Mouse (Mus musculus) yolk sac, embryonic 10.5 days (tissue): ENCODE results near the gene Lrrc71.
A peak's percentile ranks its signal among the peaks of the same experiment; 100 is the strongest.

ENCODE experiments used
- DNase-seq: peaks from one replicate; pipeline ENCODE4 v3.0.0-alpha.2; 2017; ENCODE audit warnings: low spot score

Lrrc71 gene

DNA sequence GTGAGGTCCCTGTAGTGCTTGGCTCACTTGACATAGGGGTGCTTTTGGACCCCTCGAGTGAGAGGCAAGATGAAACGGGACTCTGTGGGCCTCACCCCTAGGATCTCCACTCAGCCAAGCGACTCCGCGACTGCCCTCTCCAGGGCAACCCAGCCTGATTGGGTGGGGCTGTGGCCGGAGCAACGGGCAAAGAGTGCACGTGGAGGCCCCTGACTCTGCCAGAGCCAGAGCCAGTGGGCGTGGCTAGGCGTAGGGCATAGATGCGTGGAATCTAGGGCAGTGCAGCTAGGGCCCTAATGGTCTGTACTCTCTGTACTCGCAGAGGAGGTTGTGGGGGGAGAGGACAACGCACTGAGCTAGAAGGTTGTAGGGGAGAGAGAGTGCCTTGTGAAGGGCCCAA, at the start of gene Lrrc71:
Lrrc71 (minus strand) TSS at position 195 of the 400 bp plus-strand sequence.
- DNase-seq = no peak

DNA sequence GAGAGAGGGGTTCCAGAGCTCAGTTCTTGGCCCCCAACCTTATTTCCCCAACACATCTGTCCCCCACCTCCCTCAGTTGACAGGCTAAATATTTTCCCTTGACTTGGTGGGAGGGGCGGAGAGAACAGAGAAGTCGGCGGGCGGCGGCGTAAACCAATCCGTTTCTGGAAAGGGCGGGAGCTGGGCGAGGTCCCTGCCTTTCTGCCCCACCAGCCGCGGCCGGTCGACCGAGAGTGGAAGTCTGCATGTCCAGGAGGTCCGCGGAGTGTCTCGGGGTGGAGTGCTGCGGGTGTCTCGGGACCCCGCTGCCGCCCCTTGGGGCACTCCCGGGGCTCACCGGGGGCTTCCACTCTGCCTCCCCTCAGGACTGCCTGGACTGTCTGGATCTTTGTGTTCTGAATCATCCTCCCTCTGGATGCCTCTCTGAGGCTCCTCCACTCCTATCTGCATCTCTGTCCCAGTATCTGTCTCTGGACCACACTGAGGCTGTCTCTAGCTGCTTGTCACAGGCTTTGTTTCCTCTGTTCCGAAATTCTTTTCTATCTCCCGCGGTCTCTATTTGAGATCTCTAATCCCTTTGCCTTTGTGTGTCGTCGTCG, 48.4 kb upstream of the Lrrc71 start, which contains the start of gene Insrr:
Insrr (plus strand) TSS at position 216 of the 599 bp plus-strand sequence.
- peak; percentile 13 for DNase-seq

DNA sequence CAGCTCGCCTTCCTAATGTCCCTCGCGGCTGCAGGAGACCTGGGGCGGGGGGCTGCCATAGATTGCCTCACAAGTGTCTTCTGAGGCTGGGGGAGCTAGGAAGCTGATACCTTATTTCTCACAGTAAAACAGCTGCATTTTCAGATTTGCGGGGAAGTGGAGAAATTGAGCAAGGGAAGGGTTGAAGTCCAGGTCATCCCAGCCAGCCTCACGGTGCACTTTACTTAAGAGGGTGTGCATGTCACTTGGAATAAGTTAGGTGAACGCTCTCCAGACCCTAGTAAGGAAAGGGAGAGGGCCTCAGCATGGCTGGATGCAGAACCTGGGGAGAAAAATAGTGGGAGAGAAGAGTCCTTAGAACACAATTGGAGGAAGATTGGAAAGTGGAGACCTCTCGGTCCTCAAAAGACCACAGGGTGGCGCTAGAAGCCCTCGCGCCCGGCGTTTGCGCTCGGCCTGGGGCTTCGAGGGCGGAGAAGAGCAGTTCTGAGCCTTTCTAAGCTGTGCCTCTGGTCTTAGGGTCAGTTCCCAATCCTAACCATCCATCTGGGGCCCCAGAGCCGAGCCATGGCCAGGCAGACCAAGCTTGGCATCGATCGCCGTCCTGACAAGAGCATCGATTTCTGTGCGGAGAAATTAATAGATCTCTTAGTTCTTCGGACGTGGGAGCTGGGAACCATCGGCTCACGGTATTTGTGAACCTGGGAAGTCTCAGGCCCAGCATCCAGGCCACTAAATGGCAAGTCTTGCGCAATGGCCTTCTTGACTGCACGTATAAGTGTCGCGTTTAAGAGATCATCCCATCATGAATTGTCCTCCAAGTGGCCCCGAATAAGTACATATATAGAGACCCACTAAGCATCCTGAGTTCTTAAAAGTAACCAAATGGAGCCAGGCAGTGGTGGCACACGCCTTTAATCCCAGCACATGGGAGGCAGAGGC, 47.2 kb upstream of the Lrrc71 start:
- peak; percentile 17 for DNase-seq

DNA sequence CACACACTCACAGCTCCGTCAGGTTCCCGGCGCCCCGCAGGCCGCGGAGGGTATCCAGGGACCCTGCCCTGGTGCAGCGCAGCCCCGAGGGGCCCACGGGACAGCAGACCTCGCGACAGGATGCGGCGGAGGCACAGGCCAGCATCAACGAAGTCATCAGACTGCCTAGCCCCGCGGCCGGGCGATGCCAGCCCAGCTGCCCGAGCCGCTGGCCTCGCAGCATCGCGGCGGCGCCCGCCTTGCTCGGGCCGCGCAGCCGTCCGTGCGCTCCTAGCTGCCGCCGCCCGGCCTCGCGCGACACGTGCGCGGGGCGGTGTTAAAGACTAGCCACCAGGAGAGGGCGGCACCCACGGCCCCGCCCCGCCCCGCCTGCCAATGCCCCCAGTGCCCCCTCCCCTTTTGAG, 46.5 kb upstream of the Lrrc71 start, which contains the start of gene Ntrk1:
Ntrk1 (minus strand) TSS at position 241 of the 404 bp plus-strand sequence.
- DNase-seq = no peak

DNA sequence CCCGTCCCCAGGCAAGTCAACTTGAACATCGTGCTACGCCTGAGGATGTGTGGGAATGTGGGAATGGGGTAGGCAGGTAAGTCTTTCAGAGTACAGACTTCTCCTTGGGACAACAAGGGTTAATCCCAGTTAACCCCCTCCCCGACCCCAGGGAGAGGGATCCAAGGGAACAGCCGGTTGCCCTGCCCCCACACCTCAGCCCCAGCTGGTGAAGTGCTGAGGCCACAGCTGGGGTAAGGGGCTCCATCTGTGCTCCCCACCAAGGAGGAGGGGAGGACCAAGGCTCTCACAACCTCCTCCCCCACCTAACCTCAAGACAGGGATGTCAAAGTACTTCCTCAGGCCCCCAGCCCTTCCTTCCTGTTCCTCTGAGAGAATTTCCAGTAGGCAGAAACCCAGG, 41.3 kb upstream of the Lrrc71 start:
- no peak for DNase-seq

DNA sequence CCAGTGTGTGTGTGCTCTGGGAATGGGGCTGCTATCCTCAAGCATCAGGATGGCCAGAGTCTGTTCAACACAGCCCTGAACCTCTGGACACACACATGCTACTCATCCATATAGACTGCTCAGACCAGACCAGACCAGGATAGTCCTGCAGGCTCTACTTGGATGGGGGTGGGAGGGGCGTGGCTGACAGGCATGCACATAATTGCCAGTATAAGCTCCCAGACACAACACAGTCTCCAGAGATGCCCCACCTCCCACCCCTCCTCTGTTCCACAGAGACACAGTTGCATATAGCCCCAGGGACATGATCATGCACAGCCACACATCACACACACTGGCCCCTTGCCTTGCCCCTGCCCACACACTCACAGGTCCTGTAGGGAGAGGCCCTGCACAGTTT, 40.8 kb upstream of the Lrrc71 start:
- DNase-seq = no peak

DNA sequence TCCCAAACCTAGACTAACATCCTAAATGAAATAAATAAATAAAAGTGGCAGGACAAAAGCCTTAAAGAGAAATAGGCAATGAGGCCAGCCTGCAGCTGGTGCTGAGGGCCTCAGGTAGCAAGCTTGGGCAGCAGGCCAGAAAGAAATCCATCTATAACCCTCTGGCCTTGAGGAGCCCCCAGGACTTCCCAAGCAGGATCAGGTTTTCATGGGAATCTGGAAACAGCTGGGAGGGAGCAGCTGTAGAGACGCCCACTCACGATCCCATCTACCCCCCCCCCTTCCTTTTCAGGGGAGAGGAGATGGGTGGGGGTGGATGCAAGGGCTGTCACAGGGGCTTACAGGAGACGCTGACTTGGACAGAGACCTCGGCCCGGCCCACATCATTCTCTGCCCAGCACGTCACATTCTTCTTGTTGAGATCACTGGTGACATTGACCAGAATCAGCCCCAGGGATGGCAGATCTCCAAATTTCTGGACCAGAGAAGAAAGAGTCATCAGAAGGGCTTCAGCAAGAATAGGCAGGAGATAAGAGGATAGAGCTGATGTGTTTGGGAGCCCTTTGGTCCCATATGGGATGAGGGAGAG, 37.3 kb upstream of the Lrrc71 start:
- no peak for DNase-seq

DNA sequence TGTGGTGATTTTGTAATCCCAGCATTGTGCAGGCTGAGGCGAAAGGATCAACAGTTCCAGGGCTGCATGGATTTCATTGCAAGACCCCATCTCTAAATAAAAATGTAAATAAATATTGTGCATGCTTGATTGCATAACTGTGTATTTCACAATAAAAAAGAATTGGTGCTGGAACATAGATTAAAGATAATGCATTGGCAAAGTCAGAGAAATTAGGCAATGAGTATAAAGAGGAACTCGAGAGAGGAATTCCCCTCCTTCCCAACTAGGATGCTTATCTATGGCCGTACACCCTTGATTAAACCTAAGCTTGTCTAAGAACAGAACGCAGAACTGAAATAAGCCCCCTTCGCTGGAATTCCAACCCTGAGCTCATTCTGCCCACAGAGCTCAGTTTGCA, 36.7 kb upstream of the Lrrc71 start:
- DNase-seq = no peak

DNA sequence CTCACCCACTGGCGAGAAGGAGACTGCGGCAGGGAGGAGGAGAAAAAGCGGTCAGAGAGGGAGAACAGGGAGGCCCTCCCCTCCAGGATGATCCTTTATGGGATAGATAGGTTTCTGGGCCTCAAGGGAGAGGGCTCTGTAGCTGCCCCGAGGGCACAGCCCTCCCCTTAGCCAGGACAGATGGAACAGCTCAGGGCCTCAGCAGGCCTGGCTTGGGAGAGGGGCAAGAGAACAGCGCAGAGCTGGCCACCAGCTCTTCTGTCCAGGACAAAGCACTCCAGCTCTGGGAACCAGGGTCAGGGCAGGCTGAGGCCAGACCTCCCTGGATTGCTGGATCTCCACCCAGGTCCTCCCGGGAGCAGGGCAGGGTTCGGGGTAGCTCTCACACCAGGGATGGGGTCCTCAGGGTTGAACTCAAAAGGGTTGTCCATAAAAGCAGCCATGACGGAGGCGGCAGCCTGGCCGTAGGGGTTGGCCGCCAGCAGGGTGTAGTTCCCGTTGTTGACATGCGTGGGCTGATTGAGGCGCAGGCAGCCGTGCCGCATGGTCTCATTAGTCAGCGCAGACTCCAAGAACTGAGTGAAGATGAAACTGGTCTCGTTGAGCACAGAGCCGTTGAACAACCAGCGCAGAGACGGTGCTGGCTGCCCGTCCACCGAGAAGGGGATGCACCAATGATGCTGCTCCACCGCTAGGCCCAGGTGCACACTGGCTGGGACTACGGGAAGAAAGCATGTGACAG, 35.0 kb upstream of the Lrrc71 start:
- DNase-seq = no peak

DNA sequence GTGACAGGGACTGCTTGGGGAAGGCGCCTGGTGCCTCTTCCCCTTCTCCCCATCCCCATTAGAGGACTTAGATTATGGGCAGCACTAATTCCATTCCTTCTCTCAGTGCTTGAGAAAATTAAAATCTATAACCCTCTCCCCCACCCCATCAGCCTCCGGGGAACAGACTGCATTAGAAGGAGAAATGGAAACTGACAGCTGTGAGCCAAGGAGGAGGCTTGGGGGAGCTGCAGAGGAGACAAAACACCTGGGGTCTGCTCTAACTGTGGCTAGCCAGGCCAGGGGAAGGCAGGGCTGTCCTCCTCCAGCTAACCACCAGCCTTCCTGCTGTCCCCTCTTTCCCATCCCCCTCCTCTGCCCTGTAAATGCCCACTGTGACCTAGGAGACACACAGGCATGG, 30.7 kb upstream of the Lrrc71 start:
- no peak for DNase-seq

DNA sequence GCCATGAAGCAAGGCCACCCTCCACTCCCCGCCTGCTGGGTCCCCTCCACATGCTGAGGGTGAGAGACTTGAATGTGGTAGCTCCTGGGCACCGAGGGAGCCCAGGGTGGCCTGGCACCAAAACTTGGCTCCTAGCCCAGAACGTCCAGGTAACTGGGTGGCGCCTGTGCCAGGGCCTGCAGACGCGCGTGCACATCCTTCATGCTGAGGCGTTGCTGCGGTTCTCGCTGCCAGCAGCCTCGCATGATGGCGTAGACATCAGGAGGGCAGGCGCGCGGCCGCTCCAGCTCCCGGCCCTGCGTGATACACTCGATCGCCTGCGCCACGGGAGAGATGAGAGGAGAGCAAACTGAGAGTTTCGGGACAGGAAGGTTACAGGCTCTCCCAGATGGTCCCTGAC, 29.9 kb upstream of the Lrrc71 start:
- DNase-seq = no peak

DNA sequence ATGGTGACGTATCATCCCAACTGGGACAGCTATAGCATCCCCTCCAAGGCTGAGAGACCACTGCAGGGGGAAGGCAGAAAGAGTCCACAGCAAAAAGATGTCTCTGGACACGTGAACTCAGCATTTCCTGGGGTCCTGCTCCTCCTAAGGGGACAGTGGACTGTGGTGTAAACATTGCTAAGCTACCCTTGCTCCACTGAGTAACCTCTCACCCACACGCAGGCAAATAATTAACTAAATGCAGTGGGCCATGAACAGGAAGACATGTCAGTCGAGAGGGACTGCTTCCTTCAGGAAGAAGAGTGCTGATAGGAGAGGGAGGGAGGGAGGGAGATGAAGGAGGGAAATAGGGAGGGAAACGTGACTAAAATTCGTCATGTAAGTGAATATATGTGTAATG, 22.7 kb upstream of the Lrrc71 start:
- DNase-seq = peak; percentile 70

DNA sequence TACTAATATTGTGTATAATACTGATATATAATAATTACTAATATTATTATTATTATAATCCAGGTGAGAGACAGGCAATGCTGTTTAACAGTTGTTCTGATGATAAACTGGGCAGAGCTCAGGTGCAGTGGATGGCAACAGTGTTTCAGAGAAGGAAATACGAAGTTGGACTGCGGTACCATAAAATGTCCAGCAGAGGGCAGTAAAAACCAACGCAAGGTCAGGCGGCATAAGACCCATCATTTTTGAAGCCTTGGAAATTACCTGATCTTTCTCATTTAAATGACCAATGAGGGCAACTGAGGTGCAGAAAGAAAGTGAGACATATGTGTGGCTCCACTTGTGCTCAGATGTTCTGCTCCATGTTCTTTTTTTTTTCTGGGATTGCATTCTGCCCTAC, 21.9 kb upstream of the Lrrc71 start:
- DNase-seq = no peak

DNA sequence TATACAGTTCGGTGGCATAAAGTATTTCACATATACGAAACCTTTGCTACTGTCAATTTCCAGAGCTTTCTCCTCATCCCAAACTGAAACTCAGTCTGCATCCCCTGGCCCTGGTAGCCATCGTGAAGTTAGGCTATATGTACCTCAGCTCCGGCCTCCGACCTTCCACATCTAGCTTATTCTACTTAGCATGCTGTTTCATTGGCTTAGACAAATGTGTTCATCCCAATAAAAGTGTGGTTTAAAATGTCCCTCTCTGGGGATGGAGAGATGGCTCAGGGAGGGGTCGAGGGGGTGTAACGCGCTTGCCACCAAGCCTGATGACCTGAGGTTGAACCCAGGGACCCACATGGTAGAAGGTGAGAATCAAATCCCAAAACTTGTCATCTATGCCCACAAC, 21.1 kb upstream of the Lrrc71 start:
- no peak for DNase-seq

DNA sequence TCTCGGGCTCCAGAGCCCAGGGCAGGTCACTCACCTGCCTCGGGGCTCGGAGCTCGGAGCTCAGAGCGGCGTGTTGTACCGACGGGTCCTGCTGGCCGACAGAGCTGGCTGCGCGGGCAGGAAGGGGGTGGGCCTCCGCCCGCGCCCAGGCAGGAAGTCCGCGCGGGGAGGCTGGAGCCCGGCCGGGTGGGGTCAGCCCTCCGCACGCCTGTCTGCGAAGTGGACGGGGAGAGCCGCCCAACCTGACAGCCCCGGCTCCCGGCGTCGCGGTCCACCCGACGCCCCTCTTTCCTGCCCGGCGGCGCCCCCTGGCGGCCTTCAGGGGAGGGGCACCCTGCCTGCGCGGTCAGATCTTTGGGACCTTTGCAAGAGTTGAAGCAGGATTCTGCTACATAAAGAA, 20.4 kb upstream of the Lrrc71 start:
- DNase-seq = peak; percentile 77

DNA sequence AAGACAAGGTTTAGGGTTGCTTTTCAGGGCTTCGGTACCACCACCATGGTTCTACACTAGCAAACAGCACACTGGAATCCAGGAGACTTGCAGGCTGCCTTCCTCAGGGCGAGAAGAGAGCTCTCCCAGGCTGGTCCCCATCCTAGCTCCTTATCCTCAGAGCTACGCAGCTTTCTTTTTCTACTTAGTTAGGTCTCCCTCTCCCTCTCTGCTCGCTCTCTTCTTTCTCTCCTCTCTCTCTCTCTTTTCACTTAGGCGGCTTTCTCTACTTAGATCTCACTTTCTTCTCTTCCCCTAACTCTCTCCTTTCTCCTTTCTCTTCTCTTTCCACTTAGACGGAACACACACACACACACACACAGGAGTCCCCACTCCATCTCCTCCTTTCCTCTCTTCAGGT, 20.0 kb upstream of the Lrrc71 start:
- DNase-seq = no peak

DNA sequence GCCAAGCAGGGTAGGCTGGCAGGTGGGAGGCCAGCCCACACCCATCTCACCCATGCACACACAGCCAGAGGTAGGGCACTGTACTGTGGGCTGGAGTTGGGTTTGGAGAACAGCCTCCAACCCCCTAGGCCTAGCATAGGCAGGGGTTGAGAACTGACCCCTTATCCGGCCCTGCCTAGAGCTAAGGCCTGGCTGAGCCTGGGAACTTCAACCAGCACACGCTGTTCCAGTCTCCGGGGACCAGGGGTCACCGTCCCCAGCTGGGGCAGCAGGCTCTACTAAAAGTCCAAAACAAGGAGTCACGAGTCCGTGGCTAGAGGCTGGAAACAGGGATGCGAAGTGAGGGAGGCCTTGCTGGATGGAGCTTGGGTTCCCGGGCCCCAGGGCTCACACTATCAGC, 19.3 kb upstream of the Lrrc71 start:
- no peak for DNase-seq

DNA sequence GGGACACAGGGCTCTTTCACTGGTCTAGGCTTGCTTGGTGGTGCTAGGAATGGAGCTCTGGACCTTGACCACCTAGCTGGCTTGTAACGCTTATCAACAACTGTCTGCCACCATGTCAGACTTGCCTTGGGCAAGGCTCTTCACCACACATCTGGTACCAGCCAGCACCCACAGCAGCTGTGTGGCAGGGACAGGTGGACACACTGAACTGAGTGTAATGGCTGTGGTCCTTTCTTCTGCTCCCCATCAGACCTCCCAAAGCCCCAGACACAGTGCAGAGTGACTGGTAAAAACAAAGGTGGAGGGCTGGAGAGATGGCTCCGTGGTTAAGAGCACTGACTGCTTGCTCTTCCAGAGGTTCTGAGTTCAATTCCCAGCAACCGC, 17.9 kb upstream of the Lrrc71 start:
- no peak for DNase-seq

DNA sequence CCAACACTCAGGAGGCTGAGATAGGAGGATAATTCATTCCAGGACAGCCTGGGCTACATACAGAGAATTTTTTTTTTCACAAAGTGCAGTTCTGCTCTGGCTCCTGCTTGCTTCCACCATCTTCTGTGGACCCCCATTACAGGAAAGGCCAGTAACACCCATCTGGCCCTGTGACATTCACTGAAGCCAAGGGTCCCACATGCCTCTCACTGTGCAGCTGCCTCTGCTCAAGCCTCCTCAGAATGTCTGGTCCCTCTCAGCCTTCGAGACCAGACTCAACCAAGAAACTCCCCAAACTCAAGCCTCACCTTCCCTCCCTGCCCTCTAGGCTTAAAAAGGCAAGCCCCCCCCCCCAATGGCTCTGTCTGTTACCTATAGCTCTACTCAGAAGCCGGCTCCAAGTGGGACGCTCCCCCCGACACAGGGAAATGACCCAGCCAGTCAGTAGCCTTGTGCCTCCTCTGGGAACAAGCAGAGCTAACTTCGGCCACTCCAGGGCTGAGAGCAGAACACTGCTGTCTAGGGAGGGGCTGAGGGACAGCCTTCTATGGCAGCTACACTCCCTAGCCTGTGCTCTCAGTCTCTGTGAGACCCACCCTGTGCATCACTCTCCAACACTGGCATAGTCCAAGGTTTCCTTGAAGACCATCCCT, 17.3 kb upstream of the Lrrc71 start:
- DNase-seq = no peak

DNA sequence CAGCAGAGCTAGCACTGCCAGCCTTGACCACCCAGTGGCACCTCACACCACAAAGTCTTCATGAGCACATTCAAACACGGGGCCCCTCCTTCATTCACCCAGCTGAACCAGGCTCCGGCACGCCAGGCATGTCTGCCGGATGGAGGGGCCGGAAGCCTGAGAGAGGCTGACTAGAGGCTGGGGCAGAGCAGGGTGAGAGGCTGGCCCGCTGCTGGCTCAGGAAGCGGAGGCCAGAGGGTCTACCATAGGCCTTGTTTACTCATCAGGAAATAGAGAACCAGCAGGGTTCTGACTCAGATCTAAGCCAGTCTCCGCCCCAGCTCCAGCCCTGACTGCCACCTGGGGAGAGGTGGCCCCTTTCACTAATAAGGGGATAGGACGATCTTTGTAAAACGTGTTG, 16.7 kb upstream of the Lrrc71 start:
- DNase-seq = peak; percentile 64

DNA sequence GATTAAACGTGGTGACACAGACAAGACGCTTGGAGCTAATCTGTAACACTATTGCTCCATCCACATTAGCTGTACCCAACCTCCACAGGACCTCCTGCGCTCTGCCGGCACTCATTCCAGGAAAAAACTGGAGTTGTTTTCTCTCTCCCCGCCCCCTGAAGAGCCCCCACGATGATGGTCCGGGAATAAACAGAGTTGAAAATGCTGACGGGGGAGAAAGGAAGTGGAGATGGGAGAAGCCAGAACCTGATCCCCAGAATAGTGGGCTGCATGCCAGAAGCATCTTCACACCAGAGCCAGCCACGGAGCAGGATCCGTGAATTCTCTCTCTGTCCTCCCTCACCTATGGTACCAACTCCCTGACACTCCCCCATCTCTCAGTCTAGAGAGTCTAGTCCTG, 16.1 kb upstream of the Lrrc71 start:
- peak; percentile 44 for DNase-seq
